Mouse (Mus musculus) forebrain, postnatal 0 days (tissue): ENCODE measurements around the gene Psmd4. TPM values are rescaled to one million over a fixed set of nuclear protein-coding genes. Genes with fewer than 3 reads are reported as not detected.

Experiments used
- ATAC-seq: fragments of 200-750 bp; cut with Nextera tagmentation; 2 replicates; pipeline ENCODE4 v1.8.0; 2017; ENCODE audit warnings: mild to moderate bottlenecking, moderate library complexity
- DNase-seq: peaks from one replicate; pipeline ENCODE4 v3.0.0-alpha.2; 2015
- H3K27ac ChIP-seq: fragments of 300-500 bp; sonication (generic); 2 replicates; pipeline ENCODE4 v1.5.1; 2014; ENCODE audit warnings: low read depth, mild to moderate bottlenecking, antibody characterized with exemption, low read length, moderate library complexity, mixed read lengths
- H3K27me3 ChIP-seq: fragments of 300-500 bp; sonication (generic); 2 replicates; pipeline ENCODE4 v1.6.1; 2014; ENCODE audit warnings: mild to moderate bottlenecking, low read length, mixed read lengths; ENCODE audit not compliant: insufficient read depth
- H3K36me3 ChIP-seq: fragments of 300-500 bp; sonication (generic); 2 replicates; pipeline ENCODE4 v1.6.1; 2014; ENCODE audit warnings: mild to moderate bottlenecking, moderate library complexity; ENCODE audit not compliant: insufficient read depth
- H3K4me1 ChIP-seq: fragments of 300-500 bp; sonication (generic); 2 replicates; pipeline ENCODE4 v1.6.1; 2014; ENCODE audit warnings: antibody characterized with exemption; ENCODE audit not compliant: insufficient read depth
- H3K4me2 ChIP-seq: fragments of 300-500 bp; sonication (generic); 2 replicates; pipeline ENCODE4 v1.6.1; 2014; ENCODE audit warnings: low read depth, mild to moderate bottlenecking, moderate library complexity
- H3K4me3 ChIP-seq: fragments of 300-500 bp; sonication (generic); 2 replicates; pipeline ENCODE4 v1.5.1; 2014; ENCODE audit warnings: low read depth, low read length, mixed read lengths
- H3K9ac ChIP-seq: fragments of 300-500 bp; sonication (generic); 2 replicates; pipeline ENCODE4 v1.6.1; 2014; ENCODE audit warnings: mild to moderate bottlenecking
- H3K9me3 ChIP-seq: fragments of 300-500 bp; sonication (generic); 2 replicates; pipeline ENCODE4 v1.6.1; 2016; ENCODE audit warnings: low read length
- CTCF ChIP-seq: sonication (generic); IDR thresholded peaks from 2 replicates; pipeline ENCODE4 v1.5.1; 2016; ENCODE audit warnings: antibody characterized with exemption, control low read depth, low read depth
- WGBS: fragments of 180-500 bp; shearing (Covaris S2); extraction: QIAGEN DNeasy Blood & Tissue Kit; methylation state at CpG from one replicate; pipeline ENCODE4 v1.1.7; 2014; 5-methylcytosine and 5-hydroxymethylcytosine counted together
- microRNA-seq, 2 experiments: library from miRNA; unstranded; fragments of <30 nt; microRNA quantifications; one replicate each; pipeline ENCODE4; 2016
- polyA plus RNA-seq: library from polyadenylated mRNA; unstranded; fragments of >200 nt; fragmentation: Nextera tagmentation; extraction: Ambion mirVana; gene quantifications from 2 replicates; pipeline ENCODE4 v1.2.1, GENCODE M21; 2015
- total RNA-seq: library from RNA; depleted of rRNA; stranded (reverse); fragments of >200 nt; gene quantifications from 2 replicates; pipeline ENCODE4 v1.2.3, GENCODE M21; 2014; rRNA removed

Psmd4 gene
- total and polyA plus RNA-seq, 2 experiments from 2014 or later = 203 to 279 TPM

DNA sequence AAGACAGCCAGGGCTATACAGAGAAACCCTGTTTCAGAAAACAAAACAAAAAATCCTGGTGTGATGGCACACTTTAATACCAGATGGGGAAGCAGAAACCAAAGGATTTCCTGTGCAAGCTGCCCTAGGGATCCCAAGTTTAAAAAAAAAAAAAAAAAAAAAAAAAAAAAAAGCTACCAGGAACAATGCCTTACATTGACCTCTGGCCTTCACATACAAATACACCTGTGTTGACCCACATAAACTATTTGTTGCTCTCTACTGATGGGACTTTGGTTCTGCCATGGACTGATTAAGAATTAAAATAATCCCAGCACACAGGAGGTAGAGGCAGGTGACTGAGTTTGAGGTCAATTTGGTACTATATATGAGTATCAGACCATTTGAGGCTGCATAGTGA lies 39.1 kb downstream of the Psmd4 start:
- no peak overlapping the region for H3K4me2 ChIP-seq
- H3K4me3 ChIP-seq = no peak overlapping the region
- H3K9me3 ChIP-seq = no peaks in the 10 kb centered on the region
- peaks cover 79% of the 10 kb centered on the region for H3K36me3 ChIP-seq
- H3K4me1 ChIP-seq = no peaks in the 10 kb centered on the region
- H3K9ac ChIP-seq = no peak overlapping the region
- ATAC-seq = no peak
- TF ChIP-seq CTCF = no peak
- H3K27ac ChIP-seq = no peak overlapping the region
- H3K27me3 ChIP-seq = no peaks in the 10 kb centered on the region
- DNase-seq = no peak

DNA sequence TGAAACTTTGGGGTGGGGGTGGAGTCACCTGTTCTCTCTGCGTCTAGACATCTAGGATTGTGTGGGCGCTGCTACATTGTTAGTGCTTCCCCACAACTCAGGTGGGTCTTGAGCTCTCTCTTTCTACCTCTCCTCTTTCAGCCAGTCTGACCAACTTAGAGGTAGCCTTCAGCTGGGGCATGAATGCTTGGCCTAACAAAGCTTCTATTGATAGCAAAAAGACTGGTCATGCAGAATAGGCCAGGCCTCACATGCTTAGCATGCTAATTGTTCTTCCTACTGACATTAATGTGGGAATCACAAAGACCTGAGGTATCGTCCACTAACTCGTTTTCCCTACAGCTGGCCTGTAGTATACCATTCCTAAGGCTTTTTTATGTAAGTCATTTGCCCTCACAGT lies 39.8 kb downstream of the Psmd4 start:
- DNase-seq = peak; percentile 14
- ATAC-seq = peak; percentile 49; the same call in 1 of the 2 replicates
- H3K27ac ChIP-seq = no peak overlapping the region
- H3K9ac ChIP-seq = no peak overlapping the region
- no peak for TF ChIP-seq CTCF
- H3K36me3 ChIP-seq = peaks cover 79% of the 10 kb centered on the region
- no peaks in the 10 kb centered on the region for H3K4me1 ChIP-seq
- no peaks in the 10 kb centered on the region for H3K27me3 ChIP-seq
- no peak overlapping the region for H3K4me2 ChIP-seq
- no peak overlapping the region for H3K4me3 ChIP-seq
- no peaks in the 10 kb centered on the region for H3K9me3 ChIP-seq
- 29% methylated on average over 4 of the region's 4 CpGs for WGBS

DNA sequence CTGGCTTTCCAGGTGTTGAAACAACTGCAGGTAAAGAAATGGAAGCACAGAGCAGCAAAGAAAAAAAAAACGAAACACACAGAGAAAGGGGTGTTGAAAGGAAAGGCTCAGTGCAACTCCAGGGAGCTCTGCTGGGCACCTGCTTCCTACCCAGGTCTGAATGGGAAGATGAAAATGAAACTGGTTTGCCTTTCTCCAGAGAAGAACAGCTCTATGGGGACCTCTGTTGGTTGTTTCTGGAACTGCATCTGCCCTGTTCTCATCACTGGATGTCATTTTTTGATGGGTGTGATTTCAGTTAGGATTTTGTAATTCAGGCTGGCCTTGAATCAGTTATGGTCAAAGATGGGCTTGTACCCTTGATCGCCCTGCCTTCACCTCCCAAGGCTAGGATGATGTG lies 45.5 kb downstream of the Psmd4 start:
- DNase-seq = peak; percentile 88
- Histone ChIP-seq H3K27ac (no peak overlapping the region), H3K27me3 (no peaks in the 10 kb centered on the region), H3K4me1 (no peaks in the 10 kb centered on the region), H3K9me3 (no peaks in the 10 kb centered on the region), H3K4me2 (no peak overlapping the region), H3K9ac (no peak overlapping the region), H3K36me3 (peaks cover 85% of the 10 kb centered on the region), H3K4me3 (no peak overlapping the region)
- peak; percentile 54 for ATAC-seq
- peak; percentile 93 for TF ChIP-seq CTCF
- 48% methylated on average over 2 of the region's 2 CpGs for WGBS

DNA sequence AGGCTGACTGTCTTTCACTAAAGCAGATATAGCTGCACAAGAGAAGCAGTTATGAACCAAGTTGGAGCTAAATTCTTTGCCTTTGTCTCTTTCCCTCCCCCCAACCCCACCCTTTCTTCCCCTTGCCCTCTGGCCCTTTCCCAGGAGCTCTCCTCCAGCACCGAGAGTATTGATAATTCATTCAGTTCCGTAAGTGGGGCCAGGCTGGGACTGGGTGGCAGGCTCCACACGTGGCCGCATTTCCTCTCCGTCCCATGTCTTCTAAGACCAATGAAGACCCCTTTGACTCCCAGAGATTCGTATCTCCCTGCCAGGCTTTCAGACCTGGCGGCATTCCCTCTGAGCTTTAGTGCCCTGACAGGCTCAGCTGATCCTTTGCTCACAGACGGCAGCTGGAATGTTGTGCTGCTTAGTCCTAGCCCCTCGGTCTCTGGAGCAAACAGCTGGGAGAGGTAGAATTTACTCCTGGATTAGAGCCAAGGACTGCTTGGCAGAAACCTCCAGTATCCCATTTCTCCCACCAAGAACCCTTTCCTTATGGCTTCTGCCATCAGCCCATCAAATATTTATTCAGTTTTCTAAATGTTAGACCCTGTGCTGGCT lies 53.2 kb downstream of the Psmd4 start:
- Histone ChIP-seq H3K4me1 (no peaks in the 10 kb centered on the region), H3K4me3 (no peak overlapping the region), H3K36me3 (peaks cover 50% of the 10 kb centered on the region), H3K4me2 (no peak overlapping the region), H3K27me3 (no peaks in the 10 kb centered on the region), H3K9ac (no peak overlapping the region), H3K9me3 (no peaks in the 10 kb centered on the region), H3K27ac (no peak overlapping the region)
- DNase-seq (no peak), ATAC-seq (no peak)
- TF ChIP-seq CTCF = no peak
- WGBS = 38% methylated on average over 9 of the region's 9 CpGs

DNA sequence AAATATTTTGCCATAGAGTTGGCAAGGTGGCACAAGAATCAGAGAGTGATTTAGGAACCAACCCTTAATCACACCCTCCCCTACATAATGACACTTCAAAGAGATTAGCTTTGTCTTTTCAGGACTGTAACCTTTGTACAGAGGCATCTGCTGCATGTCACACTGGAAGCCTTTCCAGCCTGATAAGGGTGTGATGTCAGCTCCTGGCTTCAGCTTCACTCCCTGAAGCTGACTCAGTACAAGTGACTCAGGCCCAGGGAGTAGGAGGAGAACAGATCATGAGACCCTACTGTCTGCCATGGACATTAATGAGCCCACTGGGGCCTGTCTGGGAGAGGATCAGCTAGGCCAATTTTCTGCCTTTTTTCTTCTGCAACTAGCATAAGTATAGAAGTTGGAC lies 54.8 kb downstream of the Psmd4 start:
- ATAC-seq = no peak
- Histone ChIP-seq H3K9me3 (no peaks in the 10 kb centered on the region), H3K36me3 (peaks cover 39% of the 10 kb centered on the region), H3K4me2 (no peak overlapping the region), H3K27me3 (no peaks in the 10 kb centered on the region), H3K27ac (no peak overlapping the region), H3K4me1 (no peaks in the 10 kb centered on the region), H3K4me3 (no peak overlapping the region), H3K9ac (no peak overlapping the region)
- no peak for TF ChIP-seq CTCF
- DNase-seq = no peak

DNA sequence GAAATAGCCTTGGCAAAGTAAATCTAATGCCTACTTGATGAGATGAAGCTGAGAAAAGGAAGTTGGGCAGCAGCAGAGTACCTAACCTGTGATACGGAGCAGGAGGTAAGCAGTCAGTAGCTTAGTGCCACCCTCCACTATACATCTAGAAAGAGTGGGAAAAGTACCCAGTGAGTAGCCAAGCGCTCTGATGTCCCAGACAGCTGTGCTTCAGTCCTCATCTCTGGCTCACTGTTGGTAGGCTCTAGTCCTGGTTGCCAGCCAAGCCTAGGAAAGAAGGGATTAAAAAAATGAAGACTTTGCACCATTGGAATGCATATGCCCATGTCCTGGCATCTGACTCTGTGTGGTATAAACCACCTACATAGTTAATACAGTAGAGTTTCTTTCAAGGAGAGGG lies 56.9 kb downstream of the Psmd4 start:
- Histone ChIP-seq H3K4me2 (no peak overlapping the region), H3K36me3 (peaks cover 42% of the 10 kb centered on the region), H3K27me3 (no peaks in the 10 kb centered on the region), H3K4me1 (no peaks in the 10 kb centered on the region), H3K27ac (no peak overlapping the region), H3K9me3 (no peaks in the 10 kb centered on the region), H3K4me3 (no peak overlapping the region), H3K9ac (no peak overlapping the region)
- 95% methylated on average over 2 of the region's 2 CpGs for WGBS
- ATAC-seq (no peak), DNase-seq (no peak)
- no peak for TF ChIP-seq CTCF

DNA sequence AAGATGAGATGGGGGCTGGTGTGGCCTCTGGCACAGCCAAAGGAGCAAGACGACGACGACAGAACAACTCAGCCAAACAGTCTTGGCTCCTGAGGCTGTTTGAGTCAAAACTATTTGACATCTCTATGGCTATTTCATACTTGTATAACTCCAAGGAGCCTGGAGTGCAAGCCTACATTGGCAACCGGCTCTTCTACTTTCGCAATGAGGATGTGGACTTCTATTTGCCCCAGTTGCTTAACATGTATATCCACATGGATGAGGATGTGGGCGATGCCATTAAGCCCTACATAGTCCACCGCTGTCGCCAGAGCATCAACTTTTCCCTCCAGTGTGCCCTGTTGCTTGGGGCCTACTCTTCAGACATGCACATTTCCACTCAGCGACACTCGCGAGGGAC lies 58.1 kb downstream of the Psmd4 start:
- ATAC-seq (no peak), DNase-seq (no peak)
- peaks cover 42% of the 10 kb centered on the region for H3K36me3 ChIP-seq
- no peak overlapping the region for H3K9ac ChIP-seq
- no peak overlapping the region for H3K27ac ChIP-seq
- no peaks in the 10 kb centered on the region for H3K9me3 ChIP-seq
- no peak for TF ChIP-seq CTCF
- H3K27me3 ChIP-seq = no peaks in the 10 kb centered on the region
- H3K4me2 ChIP-seq = no peak overlapping the region
- 89% methylated on average over 11 of the region's 11 CpGs for WGBS
- no peak overlapping the region for H3K4me3 ChIP-seq
- H3K4me1 ChIP-seq = no peaks in the 10 kb centered on the region

Small RNA genes within 50 kb of the gene (microRNA-seq; reads per million reads assigned to microRNA genes)
- 0.39 to 0.61 reads per million in 2 experiments for gene Mir7013

Other genes with a start within 250 kb of the Psmd4 start
- 36.2 and 48.2 TPM in 2 replicates for gene Pogz, start 205.0 kb downstream of the Psmd4 start, total RNA-seq
- 11.2 and 14.0 TPM in 2 replicates for gene Pogz, start 205.0 kb downstream of the Psmd4 start, polyA plus RNA-seq
- gene Psmb4, start 155.7 kb downstream of the Psmd4 start, total RNA-seq = 341 and 498 TPM in 2 replicates
- 367 and 417 TPM in 2 replicates for gene Psmb4, start 155.7 kb downstream of the Psmd4 start, polyA plus RNA-seq
- gene Selenbp1, start 109.6 kb downstream of the Psmd4 start, total RNA-seq = 10.2 and 16.6 TPM in 2 replicates
- gene Selenbp1, start 109.6 kb downstream of the Psmd4 start, polyA plus RNA-seq = 11.6 and 11.9 TPM in 2 replicates
- 14.8 and 18.7 TPM in 2 replicates for gene Rfx5, start 88.5 kb downstream of the Psmd4 start, total RNA-seq
- 3.5 and 4.1 TPM in 2 replicates for gene Rfx5, start 88.5 kb downstream of the Psmd4 start, polyA plus RNA-seq
- gene Pi4kb, start 67.9 kb downstream of the Psmd4 start, total RNA-seq = 69.9 and 79.8 TPM in 2 replicates
- gene Pi4kb, start 67.9 kb downstream of the Psmd4 start, polyA plus RNA-seq = 24.6 and 25.5 TPM in 2 replicates
- 20.3 and 23.1 TPM in 2 replicates for gene Zfp687, start 27.2 kb downstream of the Psmd4 start, total RNA-seq
- gene Zfp687, start 27.2 kb downstream of the Psmd4 start, polyA plus RNA-seq = 9.8 and 13.1 TPM in 2 replicates
- gene Pip5k1a, start 64.3 kb upstream of the Psmd4 start, total RNA-seq = 19.5 and 22.6 TPM in 2 replicates
- 13.8 and 14.5 TPM in 2 replicates for gene Pip5k1a, start 64.3 kb upstream of the Psmd4 start, polyA plus RNA-seq
- gene Vps72, start 68.4 kb upstream of the Psmd4 start, total RNA-seq = 88.6 and 92.8 TPM in 2 replicates
- 164 and 191 TPM in 2 replicates for gene Vps72, start 68.4 kb upstream of the Psmd4 start, polyA plus RNA-seq
- 0.24 and 1.5 TPM in 2 replicates for gene Tmod4, start 81.9 kb upstream of the Psmd4 start, total RNA-seq
- 0.39 and 0.62 TPM in 2 replicates for gene Tmod4, start 81.9 kb upstream of the Psmd4 start, polyA plus RNA-seq
- gene Scnm1, start 91.4 kb upstream of the Psmd4 start, total RNA-seq = 47.6 and 52.7 TPM in 2 replicates
- 83.3 and 88.9 TPM in 2 replicates for gene Scnm1, start 91.4 kb upstream of the Psmd4 start, polyA plus RNA-seq
- 38.7 and 39.2 TPM in 2 replicates for gene Lysmd1, start 91.5 kb upstream of the Psmd4 start, total RNA-seq
- gene Lysmd1, start 91.5 kb upstream of the Psmd4 start, polyA plus RNA-seq = 39.7 and 45.8 TPM in 2 replicates
- 1.2 and 1.3 TPM in 2 replicates for gene Tnfaip8l2, start 99.7 kb upstream of the Psmd4 start, total RNA-seq
- gene Tnfaip8l2, start 99.7 kb upstream of the Psmd4 start, polyA plus RNA-seq = 1.8 and 3.3 TPM in 2 replicates
- 75.2 and 94.1 TPM in 2 replicates for gene Sema6c, start 117.8 kb upstream of the Psmd4 start, total RNA-seq
- 24.2 and 28.4 TPM in 2 replicates for gene Sema6c, start 117.8 kb upstream of the Psmd4 start, polyA plus RNA-seq
- gene Gabpb2, start 175.3 kb upstream of the Psmd4 start, total RNA-seq = 6.1 and 9.9 TPM in 2 replicates
- 0.54 and 1.5 TPM in 2 replicates for gene Gabpb2, start 175.3 kb upstream of the Psmd4 start, polyA plus RNA-seq
- gene Cdc42se1, start 186.1 kb upstream of the Psmd4 start, total RNA-seq = 55.7 and 68.0 TPM in 2 replicates
- gene Cdc42se1, start 186.1 kb upstream of the Psmd4 start, polyA plus RNA-seq = 54.2 and 54.9 TPM in 2 replicates
- 207 and 235 TPM in 2 replicates for gene Mllt11, start 189.6 kb upstream of the Psmd4 start, total RNA-seq
- gene Mllt11, start 189.6 kb upstream of the Psmd4 start, polyA plus RNA-seq = 578 and 712 TPM in 2 replicates
- 0.29 TPM in 1 of 2 replicates, not detected in the other for gene Gm128, start 199.0 kb upstream of the Psmd4 start, total RNA-seq
- gene Gm128, start 199.0 kb upstream of the Psmd4 start, polyA plus RNA-seq = 0.11 and 0.28 TPM in 2 replicates
- gene Bnipl, start 208.6 kb upstream of the Psmd4 start, total RNA-seq = 0.23 and 0.33 TPM in 2 replicates
- not detected in 2 replicates for gene Bnipl, start 208.6 kb upstream of the Psmd4 start, polyA plus RNA-seq
- 29.5 and 35.4 TPM in 2 replicates for gene Mindy1, start 238.7 kb upstream of the Psmd4 start, total RNA-seq
- gene Mindy1, start 238.7 kb upstream of the Psmd4 start, polyA plus RNA-seq = 33.6 and 38.9 TPM in 2 replicates
- gene Prune1, start 239.5 kb upstream of the Psmd4 start, total RNA-seq = 47.2 and 59.0 TPM in 2 replicates
- gene Prune1, start 239.5 kb upstream of the Psmd4 start, polyA plus RNA-seq = 51.4 and 60.4 TPM in 2 replicates